Mouse (Mus musculus) embryonic fibroblast, embryonic 13.5 days (primary cell): Measurements from ENCODE around the gene Llgl2. TPM values are rescaled to one million over a fixed set of nuclear protein-coding genes. Genes with fewer than 3 reads are reported as not detected.
"Not testable (repeated sequence)": the region's sequence is repeated elsewhere in the genome, so short reads cannot be mapped to it uniquely, and the experiment has no call there.

ENCODE experiments used
- H3K27ac ChIP-seq: 2 replicates; pipeline ENCODE4 v1.5.1; 2012; ENCODE audit warnings: low read length, control low read depth, inconsistent platforms; ENCODE audit not compliant: insufficient read depth
- H3K4me1 ChIP-seq: 2 replicates; pipeline ENCODE4 v1.6.1; 2011; ENCODE audit warnings: low read length; ENCODE audit not compliant: control insufficient read depth, insufficient read depth
- H3K4me3 ChIP-seq: 2 replicates; pipeline ENCODE4 v1.5.1; 2011; ENCODE audit warnings: mild to moderate bottlenecking, control low read depth, low read length; ENCODE audit not compliant: insufficient read depth
- CTCF ChIP-seq: IDR thresholded peaks from 2 replicates; pipeline ENCODE4 v1.5.1; 2011; ENCODE audit warnings: mild to moderate bottlenecking, control low read depth, low read length, moderate library complexity, borderline replicate concordance; ENCODE audit not compliant: insufficient read depth
- POLR2A ChIP-seq: IDR thresholded peaks from 2 replicates; pipeline ENCODE4 v1.6.1; 2011; ENCODE audit warnings: low read depth, mild to moderate bottlenecking, control low read depth, low read length, moderate library complexity
- polyA plus RNA-seq: library from polyadenylated mRNA; stranded (reverse); fragments of >200 nt; gene quantifications from 2 replicates; pipeline ENCODE4 v1.2.4, GENCODE M21; 2011; ENCODE audit warnings: low read depth; ENCODE audit not compliant: missing spikeins, insufficient read length

Gene Llgl2
- polyA plus RNA-seq, 1 experiment, result 3.7 TPM

DNA sequence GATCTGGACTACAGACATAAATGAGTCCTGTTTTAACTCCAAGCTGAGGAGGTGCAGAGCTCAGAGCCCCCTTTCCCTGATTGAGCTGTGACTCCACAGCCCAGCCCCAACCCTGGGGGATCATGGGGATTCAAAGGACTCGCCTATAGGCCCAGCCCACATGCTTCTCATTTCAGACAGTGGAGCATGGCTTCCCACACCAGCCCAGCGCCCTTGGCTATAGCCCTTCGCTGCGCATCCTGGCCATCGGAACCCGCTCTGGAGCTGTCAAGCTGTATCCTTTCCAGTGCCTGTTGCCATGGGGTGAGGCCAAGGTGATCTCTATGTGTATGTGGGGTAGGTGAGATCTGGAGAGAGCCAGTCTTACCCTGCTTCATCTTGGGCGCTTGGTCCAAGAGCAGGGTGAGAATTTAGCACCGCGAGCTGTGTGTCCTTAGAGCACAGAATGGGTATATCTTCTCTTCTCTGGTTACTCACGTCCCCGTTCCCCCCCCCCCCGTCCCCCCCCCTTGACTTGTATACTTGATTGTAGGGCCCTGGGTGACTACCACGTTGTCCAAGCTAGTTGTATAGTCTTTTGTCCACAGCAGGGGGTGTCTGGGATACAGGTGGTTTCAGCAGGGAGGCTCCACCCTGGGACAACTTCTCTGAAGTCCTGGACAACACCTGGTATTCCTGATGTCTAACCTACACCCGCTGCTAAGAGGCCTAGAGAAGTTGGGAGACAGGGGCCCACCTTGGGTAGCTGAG lies 19.5 kb downstream of the Llgl2 start:
- TF ChIP-seq POLR2A (no peak), CTCF (no peak)
- Histone ChIP-seq H3K27ac (no peak overlapping the region), H3K4me3 (no peak overlapping the region), H3K4me1 (0 out of 2 replicates have a peak, but pooled peaks cover 3% of the 10 kb centered on the region)

GRCm38 (mm10) chr11:115843891-115844239 lies 20.0 kb downstream of the Llgl2 start:
- TF ChIP-seq CTCF (no peak), POLR2A (no peak)
- Histone ChIP-seq H3K4me1 (0 out of 2 replicates have a peak, but pooled peaks cover 3% of the 10 kb centered on the region), H3K4me3 (no peak overlapping the region), H3K27ac (no peak overlapping the region)

GRCm38 (mm10) chr11:115844240-115844639 lies 20.4 kb downstream of the Llgl2 start:
- no peak overlapping the region for H3K4me3 ChIP-seq
- no peak for TF ChIP-seq CTCF
- no peak for TF ChIP-seq POLR2A
- no peak overlapping the region for H3K27ac ChIP-seq
- H3K4me1 ChIP-seq, result 0 out of 2 replicates have a peak, but pooled peaks cover 3% of the 10 kb centered on the region

DNA sequence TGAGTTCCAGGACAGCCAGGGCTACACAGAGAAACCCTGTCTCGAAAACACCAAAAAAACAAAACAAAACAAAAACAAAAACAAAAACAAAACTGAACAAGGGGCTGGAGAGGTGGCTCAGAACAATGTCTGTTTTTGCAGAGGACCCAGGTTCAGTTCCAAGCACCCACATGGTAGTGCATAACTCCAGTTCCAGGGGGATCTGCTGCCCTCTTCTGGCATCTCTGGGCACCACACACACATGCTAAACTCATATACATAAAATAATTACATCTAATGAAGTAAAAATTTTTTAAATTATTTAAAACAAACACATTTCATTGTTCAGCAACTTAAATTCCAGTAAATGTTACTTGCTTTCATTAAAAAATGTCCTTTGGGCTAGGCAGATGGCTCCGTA lies 22.0 kb downstream of the Llgl2 start:
- H3K4me1 ChIP-seq, result 0 out of 2 replicates have a peak, but pooled peaks cover 3% of the 10 kb centered on the region

DNA sequence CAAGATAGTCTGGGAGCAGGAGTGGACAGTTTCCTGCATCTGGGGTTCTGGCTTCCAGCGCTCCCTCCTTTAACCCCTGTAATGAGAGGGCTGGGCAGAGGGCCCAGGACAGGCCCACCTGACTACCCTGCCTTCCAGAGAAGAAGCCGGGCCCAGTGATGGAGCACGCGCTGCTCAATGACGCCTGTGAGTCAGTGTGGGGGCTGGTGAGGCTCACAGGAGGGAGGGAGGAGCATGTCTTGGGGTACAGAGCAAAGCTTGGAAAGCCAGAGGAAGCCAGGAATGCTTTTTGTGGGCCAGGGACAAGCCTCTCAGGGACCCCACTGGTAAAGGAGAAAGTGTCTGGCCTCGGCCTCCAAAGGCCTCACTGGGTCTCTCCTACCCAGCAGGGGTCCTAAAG lies 30.8 kb downstream of the Llgl2 start:
- H3K27ac ChIP-seq, result no peak overlapping the region
- H3K4me1 ChIP-seq, result no peaks in the 10 kb centered on the region
- TF ChIP-seq POLR2A, result no peak
- no peak for TF ChIP-seq CTCF
- no peak overlapping the region for H3K4me3 ChIP-seq

More for the DNA sequence above, 22.0 kb downstream of the Llgl2 start:
- H3K4me3 ChIP-seq, result no peak overlapping the region
- TF ChIP-seq CTCF (no peak), POLR2A (no peak)
- no peak overlapping the region for H3K27ac ChIP-seq

GRCm38 (mm10) chr11:115857146-115857545 lies 33.3 kb downstream of the Llgl2 start:
- not testable (repeated sequence) for H3K4me1 ChIP-seq, H3K27ac ChIP-seq

DNA sequence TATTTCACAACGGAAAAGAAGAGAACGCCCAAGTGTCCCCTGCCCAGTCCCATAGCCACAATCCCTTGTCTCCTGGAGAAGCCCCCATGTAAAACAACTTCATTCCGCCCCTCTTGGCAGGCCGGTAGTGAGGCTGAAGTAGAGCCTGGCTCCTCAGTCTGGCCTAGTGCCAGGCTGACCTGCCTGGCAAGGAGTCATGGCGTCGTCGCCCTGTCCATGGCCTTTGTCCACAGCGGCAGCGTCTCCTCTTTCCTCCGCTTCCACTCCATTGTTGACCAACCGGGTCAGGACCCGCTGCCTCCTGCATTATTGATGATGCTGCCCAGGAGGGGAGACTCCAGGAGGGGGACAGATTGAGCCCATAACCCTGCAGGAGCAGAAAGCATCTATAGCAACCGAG lies 34.1 kb downstream of the Llgl2 start:
- H3K4me3 ChIP-seq, result no peak overlapping the region
- H3K27ac ChIP-seq, result no peak overlapping the region
- H3K4me1 ChIP-seq, result no peaks in the 10 kb centered on the region
- no peak for TF ChIP-seq POLR2A

More at GRCm38 (mm10) chr11:115857146-115857545, 33.3 kb downstream of the Llgl2 start:
- not testable (repeated sequence) for H3K4me3 ChIP-seq

- Histone ChIP-seq H3K4me1 (no peaks in the 10 kb centered on the region), H3K27ac (no peak within 1 kb of the TSS), H3K4me3 (no peak within 1 kb of the TSS)
- TF ChIP-seq CTCF, result no peak
- no peak for TF ChIP-seq POLR2A
These were observed 34.5 kb downstream of the Llgl2 start, which contains the start of gene Myo15b for GRCm38 (mm10) chr11:115858354-115858753. Gene Myo15b, plus strand, starts transcription at chr11:115858406.

DNA sequence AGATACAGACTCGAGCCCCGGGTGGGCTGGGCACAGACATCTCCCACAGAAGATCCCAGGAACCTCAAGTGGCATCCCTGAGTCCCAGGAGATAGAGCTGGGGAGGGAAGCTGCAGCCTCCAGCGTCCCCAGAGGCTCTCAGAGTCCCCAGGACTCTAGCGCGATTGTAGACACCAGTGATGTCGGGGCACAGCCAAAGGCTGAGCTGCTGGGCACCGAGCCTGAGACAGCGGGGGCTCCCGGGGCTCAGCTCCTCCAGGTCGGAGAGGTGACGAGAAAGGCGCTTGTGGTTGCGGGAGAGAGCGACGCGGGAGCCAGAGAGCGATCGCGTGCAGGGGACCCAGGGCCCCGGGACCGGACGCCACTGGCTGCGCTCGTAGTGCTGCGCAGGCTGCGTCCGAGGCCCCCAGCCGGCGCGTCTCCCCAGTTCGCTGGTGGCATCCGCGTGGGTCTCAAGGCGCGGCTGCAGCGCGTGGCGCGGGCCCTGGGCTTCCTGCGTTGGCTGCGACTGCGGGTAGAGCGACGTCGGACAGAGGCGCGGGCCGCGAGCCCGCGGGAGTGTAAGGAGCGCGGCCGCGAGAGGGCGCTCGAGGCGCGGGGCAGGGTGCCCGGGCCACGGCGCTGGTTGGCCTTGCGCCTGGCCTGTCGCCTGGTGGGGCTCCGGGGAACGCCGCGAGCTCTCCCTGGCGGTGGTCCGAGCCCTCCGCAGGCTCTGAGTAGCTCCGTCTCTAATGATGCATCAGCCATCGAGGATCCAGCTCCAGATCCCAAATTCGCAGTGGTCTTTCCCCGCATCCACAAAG lies 35.5 kb downstream of the Llgl2 start:
- H3K4me3 ChIP-seq, result no peak overlapping the region
- no peak overlapping the region for H3K27ac ChIP-seq
- H3K4me1 ChIP-seq, result no peaks in the 10 kb centered on the region
- TF ChIP-seq CTCF (peak; percentile 64), POLR2A (no peak)

DNA sequence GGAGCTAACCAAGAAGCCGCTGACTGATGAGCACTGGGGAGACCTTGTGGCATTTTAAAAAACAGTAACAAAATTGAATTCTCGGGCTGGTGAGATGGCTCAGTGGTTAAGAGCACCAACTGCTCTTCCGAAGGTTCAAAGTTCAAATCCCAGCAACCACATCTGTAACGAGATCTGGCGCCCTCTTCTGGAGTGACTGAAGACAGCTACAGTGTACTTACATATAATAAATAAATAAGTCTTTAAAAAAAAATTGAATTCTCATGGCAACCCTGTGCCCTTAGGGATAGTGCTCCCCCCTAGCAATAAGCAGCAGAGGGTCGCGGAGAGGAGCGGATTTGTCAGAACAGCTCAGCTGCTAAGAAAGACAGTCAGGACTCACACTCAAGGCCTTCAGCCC lies 40.0 kb downstream of the Llgl2 start:
- TF ChIP-seq POLR2A (no peak), CTCF (no peak)
- no peak overlapping the region for H3K4me3 ChIP-seq
- H3K27ac ChIP-seq, result no peak overlapping the region
- H3K4me1 ChIP-seq, result no peaks in the 10 kb centered on the region

DNA sequence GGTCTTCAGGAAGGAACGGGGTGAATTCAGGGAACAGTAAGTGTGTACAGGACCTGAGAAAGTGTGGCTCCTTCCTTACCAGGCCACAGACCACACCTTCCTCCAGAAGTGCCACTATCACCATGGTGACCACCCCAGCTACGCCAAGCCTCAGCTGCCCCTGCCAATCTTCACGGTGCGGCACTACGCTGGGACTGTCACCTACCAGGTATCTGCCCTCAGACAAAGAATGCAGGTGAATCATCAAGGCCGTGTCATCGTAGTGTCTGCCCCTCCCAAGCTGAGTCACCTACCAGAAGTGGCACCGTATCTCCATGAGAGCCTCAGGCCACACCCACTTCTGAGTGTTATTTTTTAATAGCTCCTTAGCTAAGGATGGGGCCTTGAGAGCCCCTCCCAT lies 45.5 kb downstream of the Llgl2 start:
- Histone ChIP-seq H3K4me3 (no peak overlapping the region), H3K27ac (no peak overlapping the region), H3K4me1 (no peaks in the 10 kb centered on the region)
- TF ChIP-seq CTCF, result no peak
- no peak for TF ChIP-seq POLR2A
